Mouse (Mus musculus): ENCODE measurements at regions not wholly inside any gene's neighbourhood (a gene's known extent, or its start where the extent isn't known, plus 50 kb on each side); places are given as distances from the start of the nearest gene placed in this dataset.

DNA sequence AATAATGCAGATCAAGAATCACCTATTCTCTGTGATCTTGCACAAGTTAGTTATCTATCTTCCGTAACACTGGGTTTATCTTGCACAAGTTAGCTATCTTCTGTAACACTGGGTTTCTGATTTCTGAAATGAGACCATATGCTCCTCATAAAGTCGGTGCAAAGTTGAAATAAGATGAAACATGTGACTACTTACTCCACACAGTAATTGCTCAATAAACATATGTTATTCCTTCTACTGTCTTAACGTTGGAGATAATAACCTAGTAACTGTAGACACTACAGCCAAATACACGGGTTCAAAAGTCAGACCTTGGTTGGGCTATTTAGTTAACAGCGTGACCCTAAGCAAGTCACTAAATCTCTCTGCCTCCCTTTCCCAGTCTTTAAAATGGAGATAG, 65.8 kb upstream of the Atp11b start:
- no peak overlapping the region for H3K4me3 ChIP-seq (replicated peaks; ENCODE audit: low read depth, low read length)
- no peaks in the 10 kb centered on the region for H3K27me3 ChIP-seq (ENCODE audit: control insufficient read depth, insufficient read depth, low read length)
- DNase-seq (no peak), ATAC-seq (ENCODE audit: low FRiP score, low TSS enrichment) (no peak)
- H3K9ac ChIP-seq (replicated peaks; ENCODE audit: low read length): no peak overlapping the region
- H3K36me3 ChIP-seq (ENCODE audit: control insufficient read depth, insufficient read depth, low read length): no peaks in the 10 kb centered on the region
- no peaks in the 10 kb centered on the region for H3K4me1 ChIP-seq (ENCODE audit: control insufficient read depth, insufficient read depth, low read length)
- no peak overlapping the region for H3K4me2 ChIP-seq (ENCODE audit: low read length)
- H3K9me3 ChIP-seq (ENCODE audit: control insufficient read depth, low read length): no peaks in the 10 kb centered on the region
- WGBS: 85% methylated on average over 5 of the region's 5 CpGs
- H3K27ac ChIP-seq (replicated peaks; ENCODE audit: low read depth, low read length): no peak overlapping the region

GRCm38 (mm10) chr3:35688781-35689180, 65.1 kb upstream of the Atp11b start:
- ATAC-seq (ENCODE audit: low FRiP score, low TSS enrichment) (peak; percentile 57; the same call in 1 of the 2 replicates), DNase-seq (peak; percentile 84)
- WGBS: 28% methylated on average over 4 of the region's 4 CpGs
- no peaks in the 10 kb centered on the region for H3K4me1 ChIP-seq (ENCODE audit: control insufficient read depth, insufficient read depth, low read length)
- H3K4me2 ChIP-seq (ENCODE audit: low read length): no peak overlapping the region
- no peaks in the 10 kb centered on the region for H3K27me3 ChIP-seq (ENCODE audit: control insufficient read depth, insufficient read depth, low read length)
- no peak overlapping the region for H3K27ac ChIP-seq (replicated peaks; ENCODE audit: low read depth, low read length)
- no peak overlapping the region for H3K4me3 ChIP-seq (replicated peaks; ENCODE audit: low read depth, low read length)
- H3K9me3 ChIP-seq (ENCODE audit: control insufficient read depth, low read length): no peaks in the 10 kb centered on the region
- H3K36me3 ChIP-seq (ENCODE audit: control insufficient read depth, insufficient read depth, low read length): no peaks in the 10 kb centered on the region
- no peak overlapping the region for H3K9ac ChIP-seq (replicated peaks; ENCODE audit: low read length)

DNA sequence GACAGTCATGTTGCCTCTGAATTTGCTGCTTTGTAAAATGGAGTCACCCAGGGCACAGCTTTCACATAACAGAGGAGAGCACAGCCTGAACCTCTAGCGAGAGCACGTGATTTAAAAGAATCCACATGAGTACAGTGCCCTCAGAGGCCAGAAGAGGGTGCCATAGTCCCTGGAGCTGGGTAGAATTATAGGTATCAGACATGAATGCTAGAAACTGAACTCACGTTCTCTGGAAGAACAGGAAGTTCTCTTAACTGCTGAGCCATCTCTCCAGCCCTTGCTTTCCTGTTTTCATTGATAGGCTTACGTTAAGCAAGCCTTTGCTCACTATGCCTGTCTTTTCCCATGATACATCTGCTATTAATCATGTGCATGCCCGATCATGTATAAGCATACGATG, 60.9 kb upstream of the Atp11b start:
- H3K27ac ChIP-seq (replicated peaks; ENCODE audit: low read depth, low read length): no peak overlapping the region
- no peaks in the 10 kb centered on the region for H3K27me3 ChIP-seq (ENCODE audit: control insufficient read depth, insufficient read depth, low read length)
- DNase-seq: peak; percentile 66
- H3K4me1 ChIP-seq (ENCODE audit: control insufficient read depth, insufficient read depth, low read length): no peaks in the 10 kb centered on the region
- H3K4me3 ChIP-seq (replicated peaks; ENCODE audit: low read depth, low read length): no peak overlapping the region
- 56% methylated on average over 6 of the region's 6 CpGs for WGBS
- H3K4me2 ChIP-seq (ENCODE audit: low read length): no peak overlapping the region
- no peaks in the 10 kb centered on the region for H3K36me3 ChIP-seq (ENCODE audit: control insufficient read depth, insufficient read depth, low read length)
- ATAC-seq (ENCODE audit: low FRiP score, low TSS enrichment): peak; percentile 32; the same call in 1 of the 2 replicates
- H3K9me3 ChIP-seq (ENCODE audit: control insufficient read depth, low read length): no peaks in the 10 kb centered on the region
- no peak overlapping the region for H3K9ac ChIP-seq (replicated peaks; ENCODE audit: low read length)

- H3K36me3 ChIP-seq (ENCODE audit: control insufficient read depth, insufficient read depth, low read length): no peaks in the 10 kb centered on the region
- no peaks in the 10 kb centered on the region for H3K9me3 ChIP-seq (ENCODE audit: control insufficient read depth, low read length)
- DNase-seq (no peak), ATAC-seq (ENCODE audit: low FRiP score, low TSS enrichment) (no peak)
- H3K4me1 ChIP-seq (ENCODE audit: control insufficient read depth, insufficient read depth, low read length): no peaks in the 10 kb centered on the region
- H3K9ac ChIP-seq (replicated peaks; ENCODE audit: low read length): no peak overlapping the region
- H3K27me3 ChIP-seq (ENCODE audit: control insufficient read depth, insufficient read depth, low read length): no peaks in the 10 kb centered on the region
- no peak overlapping the region for H3K27ac ChIP-seq (replicated peaks; ENCODE audit: low read depth, low read length)
- 89% methylated on average over 12 of the region's 12 CpGs for WGBS
- H3K4me3 ChIP-seq (replicated peaks; ENCODE audit: low read depth, low read length): no peak overlapping the region
- H3K4me2 ChIP-seq (ENCODE audit: low read length): no peak overlapping the region
Measured at GRCm38 (mm10) chr3:35693551-35693950, 60.4 kb upstream of the Atp11b start.

DNA sequence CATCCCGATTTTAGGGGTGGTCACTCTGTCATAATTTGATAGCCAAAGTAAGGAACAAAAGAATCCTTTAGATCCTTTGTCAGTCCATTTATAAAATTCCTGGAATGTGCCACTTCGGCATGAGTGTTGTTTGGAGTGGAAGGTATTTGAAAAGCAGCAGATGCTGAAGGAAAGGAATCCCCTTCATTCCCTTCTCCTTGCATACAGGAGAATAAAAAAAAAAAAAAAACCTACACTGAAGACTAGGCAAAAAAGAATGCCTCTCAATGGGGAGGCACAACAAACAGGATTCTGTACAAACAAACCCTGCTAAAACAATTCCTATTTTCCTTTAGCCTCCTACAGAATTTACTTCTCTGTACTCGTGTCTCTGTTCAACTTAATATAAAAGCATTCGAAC, 59.7 kb upstream of the Atp11b start:
- Histone ChIP-seq H3K36me3 (ENCODE audit: control insufficient read depth, insufficient read depth, low read length) (no peaks in the 10 kb centered on the region), H3K27ac (replicated peaks; ENCODE audit: low read depth, low read length) (no peak overlapping the region), H3K9ac (replicated peaks; ENCODE audit: low read length) (no peak overlapping the region), H3K4me3 (replicated peaks; ENCODE audit: low read depth, low read length) (no peak overlapping the region), H3K4me1 (ENCODE audit: control insufficient read depth, insufficient read depth, low read length) (no peaks in the 10 kb centered on the region), H3K9me3 (ENCODE audit: control insufficient read depth, low read length) (no peaks in the 10 kb centered on the region), H3K27me3 (ENCODE audit: control insufficient read depth, insufficient read depth, low read length) (no peaks in the 10 kb centered on the region), H3K4me2 (ENCODE audit: low read length) (no peak overlapping the region)
- no peak for ATAC-seq (ENCODE audit: low FRiP score, low TSS enrichment)
- WGBS: 81% methylated on average over 4 of the region's 4 CpGs
- no peak for DNase-seq

- WGBS: 81% methylated on average over 3 of the region's 3 CpGs
- DNase-seq (no peak), ATAC-seq (ENCODE audit: low FRiP score, low TSS enrichment) (no peak)
- Histone ChIP-seq H3K4me3 (replicated peaks; ENCODE audit: low read depth, low read length) (no peak overlapping the region), H3K9ac (replicated peaks; ENCODE audit: low read length) (no peak overlapping the region), H3K4me1 (ENCODE audit: control insufficient read depth, insufficient read depth, low read length) (no peaks in the 10 kb centered on the region), H3K9me3 (ENCODE audit: control insufficient read depth, low read length) (no peaks in the 10 kb centered on the region), H3K36me3 (ENCODE audit: control insufficient read depth, insufficient read depth, low read length) (no peaks in the 10 kb centered on the region), H3K27ac (replicated peaks; ENCODE audit: low read depth, low read length) (no peak overlapping the region), H3K27me3 (ENCODE audit: control insufficient read depth, insufficient read depth, low read length) (no peaks in the 10 kb centered on the region), H3K4me2 (ENCODE audit: low read length) (no peak overlapping the region)
Measured at GRCm38 (mm10) chr3:35695859-35696258, 58.0 kb upstream of the Atp11b start.

DNA sequence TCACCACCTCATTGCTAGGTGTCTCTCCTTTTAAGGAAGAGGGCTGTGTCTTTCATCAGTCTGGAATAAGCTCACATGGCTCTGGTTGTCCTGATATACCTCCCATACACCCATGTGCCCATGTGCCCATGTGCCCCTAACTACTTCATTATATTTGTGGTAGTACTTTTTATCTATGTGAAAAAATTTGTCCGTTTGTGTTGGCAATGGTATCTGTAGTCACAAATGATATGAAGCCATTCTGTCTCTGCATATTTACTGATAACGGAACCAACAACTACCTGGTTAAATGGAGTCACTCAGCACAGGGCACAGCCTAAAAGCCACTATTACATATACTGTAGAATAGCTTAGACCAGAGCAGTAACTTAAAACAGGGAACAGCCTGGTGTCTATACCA, 54.6 kb upstream of the Atp11b start:
- Histone ChIP-seq H3K9me3 (ENCODE audit: control insufficient read depth, low read length) (no peaks in the 10 kb centered on the region), H3K27ac (replicated peaks; ENCODE audit: low read depth, low read length) (no peak overlapping the region), H3K36me3 (ENCODE audit: control insufficient read depth, insufficient read depth, low read length) (no peaks in the 10 kb centered on the region), H3K4me3 (replicated peaks; ENCODE audit: low read depth, low read length) (no peak overlapping the region), H3K4me2 (ENCODE audit: low read length) (no peak overlapping the region), H3K4me1 (ENCODE audit: control insufficient read depth, insufficient read depth, low read length) (no peaks in the 10 kb centered on the region), H3K9ac (replicated peaks; ENCODE audit: low read length) (no peak overlapping the region), H3K27me3 (ENCODE audit: control insufficient read depth, insufficient read depth, low read length) (no peaks in the 10 kb centered on the region)
- WGBS: 92% methylated on average over 2 of the region's 2 CpGs
- DNase-seq: no peak
- ATAC-seq (ENCODE audit: low FRiP score, low TSS enrichment): no peak

DNA sequence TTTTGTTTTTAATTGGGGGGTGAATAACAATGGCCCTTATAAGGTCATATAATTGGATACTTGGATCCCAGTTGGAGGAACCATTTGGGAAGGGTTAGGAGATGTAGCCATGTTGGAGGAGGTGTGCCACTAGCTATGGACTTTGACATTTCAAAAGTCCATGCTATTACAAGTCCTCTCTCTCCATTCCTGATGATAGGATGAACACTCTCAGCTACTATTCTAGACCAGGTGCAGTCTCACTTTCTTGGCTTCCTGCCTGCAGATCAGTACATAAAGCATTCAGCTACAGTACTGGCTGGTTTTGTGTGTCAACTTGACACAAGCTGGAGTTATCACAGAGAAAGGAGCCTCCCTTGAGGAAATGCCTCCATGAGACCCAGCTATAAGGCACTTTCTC, 53.9 kb upstream of the Atp11b start:
- Histone ChIP-seq H3K4me3 (replicated peaks; ENCODE audit: low read depth, low read length) (no peak overlapping the region), H3K36me3 (ENCODE audit: control insufficient read depth, insufficient read depth, low read length) (no peaks in the 10 kb centered on the region), H3K9me3 (ENCODE audit: control insufficient read depth, low read length) (no peaks in the 10 kb centered on the region), H3K27me3 (ENCODE audit: control insufficient read depth, insufficient read depth, low read length) (no peaks in the 10 kb centered on the region), H3K4me1 (ENCODE audit: control insufficient read depth, insufficient read depth, low read length) (no peaks in the 10 kb centered on the region), H3K9ac (replicated peaks; ENCODE audit: low read length) (no peak overlapping the region), H3K27ac (replicated peaks; ENCODE audit: low read depth, low read length) (no peak overlapping the region), H3K4me2 (ENCODE audit: low read length) (no peak overlapping the region)
- ATAC-seq (ENCODE audit: low FRiP score, low TSS enrichment) (no peak), DNase-seq (no peak)

- Histone ChIP-seq H3K27ac (replicated peaks; ENCODE audit: low read depth, low read length) (no peak overlapping the region), H3K36me3 (ENCODE audit: control insufficient read depth, insufficient read depth, low read length) (no peaks in the 10 kb centered on the region), H3K4me3 (replicated peaks; ENCODE audit: low read depth, low read length) (no peak overlapping the region), H3K4me2 (ENCODE audit: low read length) (no peak overlapping the region), H3K4me1 (ENCODE audit: control insufficient read depth, insufficient read depth, low read length) (no peaks in the 10 kb centered on the region), H3K27me3 (ENCODE audit: control insufficient read depth, insufficient read depth, low read length) (no peaks in the 10 kb centered on the region), H3K9me3 (ENCODE audit: control insufficient read depth, low read length) (no peaks in the 10 kb centered on the region), H3K9ac (replicated peaks; ENCODE audit: low read length) (no peak overlapping the region)
- DNase-seq (no peak), ATAC-seq (ENCODE audit: low FRiP score, low TSS enrichment) (no peak)
- WGBS: 83% methylated on average over 8 of the region's 8 CpGs
Measured at GRCm38 (mm10) chr3:35703528-35704327, 50.2 kb upstream of the Atp11b start.

Data from midbrain, embryonic 14.5 days (tissue).